Mouse (Mus musculus) embryonic fibroblast, embryonic 13.5 days (primary cell): Measurements from ENCODE around the gene Rin2. TPM values are rescaled to one million over a fixed set of nuclear protein-coding genes. Genes with fewer than 3 reads are reported as not detected.
A peak's percentile ranks its signal among the peaks of the same experiment; 100 is the strongest.
"Not testable (repeated sequence)": the region's sequence is repeated elsewhere in the genome, so short reads cannot be mapped to it uniquely, and the experiment has no call there.

Source experiments
- H3K27ac ChIP-seq: 2 replicates; pipeline ENCODE4 v1.5.1; 2012; ENCODE audit warnings: low read length, control low read depth, inconsistent platforms; ENCODE audit not compliant: insufficient read depth
- H3K4me1 ChIP-seq: 2 replicates; pipeline ENCODE4 v1.6.1; 2011; ENCODE audit warnings: low read length; ENCODE audit not compliant: control insufficient read depth, insufficient read depth
- H3K4me3 ChIP-seq: 2 replicates; pipeline ENCODE4 v1.5.1; 2011; ENCODE audit warnings: mild to moderate bottlenecking, control low read depth, low read length; ENCODE audit not compliant: insufficient read depth
- CTCF ChIP-seq: IDR thresholded peaks from 2 replicates; pipeline ENCODE4 v1.5.1; 2011; ENCODE audit warnings: mild to moderate bottlenecking, control low read depth, low read length, moderate library complexity, borderline replicate concordance; ENCODE audit not compliant: insufficient read depth
- POLR2A ChIP-seq: IDR thresholded peaks from 2 replicates; pipeline ENCODE4 v1.6.1; 2011; ENCODE audit warnings: low read depth, mild to moderate bottlenecking, control low read depth, low read length, moderate library complexity
- polyA plus RNA-seq: library from polyadenylated mRNA; stranded (reverse); fragments of >200 nt; gene quantifications from 2 replicates; pipeline ENCODE4 v1.2.4, GENCODE M21; 2011; ENCODE audit warnings: low read depth; ENCODE audit not compliant: missing spikeins, insufficient read length

Rin2 gene
- polyA plus RNA-seq, 1 experiment: 30.5 TPM

- no peak for TF ChIP-seq CTCF
- TF ChIP-seq POLR2A: no peak
- peak overlapping the region; percentile 59; the same call in 1 of the 2 replicates for H3K27ac ChIP-seq
- peak overlapping the region; percentile 87 for H3K4me3 ChIP-seq
- H3K4me1 ChIP-seq: peaks cover 4% of the 10 kb centered on the region
Measured at GRCm38 (mm10) chr2:145903983-145904616, 229.1 kb downstream of the Rin2 start.

GRCm38 (mm10) chr2:145905156-145905555, 230.1 kb downstream of the Rin2 start:
- H3K4me3 ChIP-seq: no peak overlapping the region
- TF ChIP-seq CTCF: no peak
- 0 out of 2 replicates have a peak, but pooled peaks have one; percentile 17 for TF ChIP-seq POLR2A
- no peak overlapping the region for H3K27ac ChIP-seq
- peaks cover 4% of the 10 kb centered on the region for H3K4me1 ChIP-seq

GRCm38 (mm10) chr2:145905884-145906283, 230.9 kb downstream of the Rin2 start:
- H3K27ac ChIP-seq, H3K4me1 ChIP-seq, H3K4me3 ChIP-seq: not testable (repeated sequence)

GRCm38 (mm10) chr2:145920941-145921650, 246.1 kb downstream of the Rin2 start:
- no peak overlapping the region for H3K27ac ChIP-seq
- no peaks in the 10 kb centered on the region for H3K4me1 ChIP-seq
- no peak overlapping the region for H3K4me3 ChIP-seq
- no peak for TF ChIP-seq POLR2A
- TF ChIP-seq CTCF: no peak

DNA sequence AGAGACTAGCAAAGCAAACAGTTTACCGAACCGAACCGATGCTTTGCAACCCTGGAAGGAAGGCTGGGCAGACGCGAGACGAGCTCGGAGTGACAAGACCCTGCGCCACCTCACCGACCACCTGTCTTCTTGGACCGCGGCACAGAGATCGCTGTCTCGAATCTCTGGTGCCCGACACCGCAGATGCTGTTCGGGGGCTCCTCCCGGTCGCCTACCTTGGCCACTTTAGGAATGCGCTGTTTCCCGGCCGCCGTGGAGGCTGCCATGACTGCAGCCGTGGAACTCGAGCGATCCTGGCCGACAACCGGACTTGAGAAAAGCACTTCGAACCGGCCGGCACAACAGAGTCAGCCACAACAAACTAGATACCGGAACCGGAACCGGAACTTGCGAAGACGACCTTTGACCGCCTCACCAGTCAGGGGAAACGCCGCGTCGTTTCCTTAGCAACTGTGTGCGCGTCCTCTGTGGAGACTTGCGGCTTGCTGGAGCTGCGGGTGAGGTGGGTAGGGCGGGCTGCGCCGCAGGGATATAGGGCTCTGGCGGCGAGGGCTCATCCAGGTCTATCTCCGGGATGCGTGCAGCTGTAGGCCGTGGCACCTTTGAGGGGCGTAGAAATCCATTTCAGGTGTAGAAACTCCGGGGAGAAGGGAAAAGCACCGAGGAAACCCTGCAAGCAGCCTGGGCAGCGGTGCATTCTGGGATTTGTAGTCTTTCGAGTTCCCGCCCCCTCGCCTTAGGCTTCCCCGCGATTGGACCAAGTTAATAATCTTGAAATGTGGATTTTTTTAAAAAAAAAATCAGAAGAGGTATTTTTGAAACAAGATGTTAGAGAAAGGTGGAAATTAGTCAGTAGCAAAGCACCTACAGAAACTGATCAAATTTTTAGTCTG, 259.6 kb downstream of the Rin2 start, which contains the start of the genes Cfap61 and Crnkl1:
TSS of gene Cfap61 (plus strand) at position 446 of the 893 bp plus-strand sequence.
TSS of gene Crnkl1 (minus strand) at position 676 of the 893 bp plus-strand sequence.
- H3K27ac ChIP-seq: no peak within 1 kb of the TSS
- H3K4me3 ChIP-seq: peak within 1 kb of the TSS; percentile 85
- TF ChIP-seq CTCF: no peak
- peak; percentile 75 for TF ChIP-seq POLR2A
- H3K4me1 ChIP-seq: peaks cover 2% of the 10 kb centered on the region; the same call in 1 of the 2 replicates

GRCm38 (mm10) chr2:145936975-145937374, 262.0 kb downstream of the Rin2 start:
- TF ChIP-seq POLR2A (no peak), CTCF (no peak)
- H3K4me3 ChIP-seq: no peak overlapping the region
- peaks cover 2% of the 10 kb centered on the region; the same call in 1 of the 2 replicates for H3K4me1 ChIP-seq
- no peak overlapping the region for H3K27ac ChIP-seq

Other genes with a start within 250 kb of the Rin2 start
- gene Naa20, start 226.9 kb downstream of the Rin2 start, polyA plus RNA-seq: 107 and 122 TPM in 2 replicates